Mouse (Mus musculus): ENCODE results near the gene Fam160b1.

DNA sequence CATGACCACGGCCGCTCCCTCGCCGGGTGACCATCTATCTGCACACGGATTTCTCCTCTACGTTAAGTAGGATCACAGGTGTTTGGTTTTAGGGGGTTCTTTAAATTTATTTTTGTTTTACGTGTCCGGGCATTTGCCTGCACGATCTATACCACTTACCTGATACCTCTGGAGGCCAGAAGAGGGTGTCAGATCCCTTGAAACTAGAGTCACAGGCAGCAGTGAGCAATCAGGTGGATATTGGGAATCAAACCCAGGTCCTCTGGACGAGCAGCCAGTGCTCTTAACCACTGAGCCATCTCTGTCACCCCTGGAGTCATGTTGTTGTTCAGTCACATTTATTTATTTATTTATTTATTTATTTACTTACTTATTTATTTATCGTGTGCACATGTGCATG lies 30.2 kb upstream of the Fam160b1 start:
- TF ChIP-seq CTCF (conservative IDR thresholded peaks at IDR 0.05 in 1 of 2, IDR thresholded peaks at IDR 0.05 in 1 of 2; ENCODE audit: low read depth in 2 of 2, low read length in 2 of 2) (peak in 1 of 2 experiments; percentile 33; a peak in 2 of 4 replicates), CHD1 (IDR thresholded peaks at IDR 0.05; ENCODE audit: low read depth, low read length) (no peak), POLR2A (IDR thresholded peaks at IDR 0.05; ENCODE audit: low read depth, low read length) (no peak), MXI1 (IDR thresholded peaks at IDR 0.05; ENCODE audit: low read depth, low read length) (no peak), ZC3H11A (IDR thresholded peaks at IDR 0.05; ENCODE audit: low read depth, low read length) (no peak), E2F4 (IDR thresholded peaks at IDR 0.05; ENCODE audit: insufficient replicate concordance, low read depth, low read length) (no peak)
